Mouse (Mus musculus) adrenal gland, postnatal 0 days (tissue): ENCODE results near the gene Mmp2. TPM values are rescaled to one million over a fixed set of nuclear protein-coding genes. Genes with fewer than 3 reads are reported as not detected.

ENCODE experiments used
- polyA plus RNA-seq: library from polyadenylated mRNA; unstranded; fragments of >200 nt; fragmentation: Nextera tagmentation; extraction: Ambion mirVana; gene quantifications from 2 replicates; pipeline ENCODE4 v1.2.1, GENCODE M21; 2015

Mmp2 gene
- 86.3 and 134 TPM in 2 replicates for polyA plus RNA-seq

GRCm38 (mm10) chr8:92827243-92828034, at the start of gene Mmp2:
Gene Mmp2, plus strand, starts transcription at chr8:92827291.

GRCm38 (mm10) chr8:92855171-92855894, 28.2 kb downstream of the Mmp2 start, which contains the start of gene Lpcat2:
Gene Lpcat2, plus strand, starts transcription at chr8:92855339.

GRCm38 (mm10) chr8:92901107-92901506, 74.0 kb downstream of the Mmp2 start, which contains the start of gene Capns2:
Gene Capns2, plus strand, starts transcription at chr8:92901407.

Other genes starting within 250 kb of the Mmp2 start
- gene Irx6, start 153.0 kb upstream of the Mmp2 start, polyA plus RNA-seq = not detected in 2 replicates
- gene Lpcat2, start 28.0 kb downstream of the Mmp2 start, polyA plus RNA-seq = 9.3 and 10.1 TPM in 2 replicates
- gene Capns2, start 74.1 kb downstream of the Mmp2 start, polyA plus RNA-seq = 0.58 TPM in 1 of 2 replicates, not detected in the other
- 15.7 and 63.4 TPM in 2 replicates for gene Slc6a2, start 132.8 kb downstream of the Mmp2 start, polyA plus RNA-seq
- gene Ces1a, start 220.9 kb downstream of the Mmp2 start, polyA plus RNA-seq = not detected in 2 replicates